Mouse (Mus musculus): ENCODE results near the gene Kcnk4.

DNA sequence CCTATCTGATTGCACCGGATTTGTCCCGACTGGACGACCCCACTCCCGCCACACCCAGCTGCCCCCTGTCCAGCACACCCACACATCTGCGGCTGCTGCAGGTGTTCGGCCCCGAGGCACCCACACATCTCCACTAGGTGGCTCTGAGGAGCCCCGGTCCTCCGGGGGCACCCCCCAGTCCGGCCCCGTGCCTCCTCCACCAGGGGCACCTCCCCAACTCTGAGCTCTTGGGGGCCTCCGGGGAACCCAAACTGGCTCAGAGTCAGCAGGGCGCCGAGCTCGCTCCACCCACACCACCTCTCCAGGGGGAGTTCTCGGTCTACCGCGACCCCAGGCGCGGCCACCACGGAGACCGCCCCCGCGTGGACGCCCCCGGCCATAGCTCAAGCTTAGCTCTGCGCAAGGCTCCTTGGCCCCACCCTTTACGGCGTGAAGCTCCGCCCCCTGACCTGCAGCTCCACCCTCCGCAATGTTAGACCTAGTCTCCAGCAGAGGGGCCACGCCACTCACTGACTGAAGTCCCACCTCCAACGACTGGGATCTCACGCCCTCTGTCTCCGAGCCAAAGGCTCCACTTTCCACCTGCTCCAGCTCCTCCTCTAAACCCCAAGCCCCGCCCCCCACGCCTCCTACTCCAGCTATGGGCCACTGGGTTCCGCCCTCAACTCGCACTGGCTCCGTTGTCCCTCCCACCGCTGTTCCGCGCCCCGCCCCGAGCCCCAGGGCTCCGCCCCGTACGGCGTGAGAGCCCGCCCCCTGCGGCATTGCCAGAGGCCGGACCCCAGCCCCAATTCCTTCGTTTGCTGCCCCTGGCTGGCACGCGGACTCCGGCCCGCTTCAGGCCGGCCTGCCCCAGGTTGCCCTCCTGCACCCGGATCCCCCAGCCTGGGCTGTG, 45.4 kb upstream of the Kcnk4 start:
- TF ChIP-seq TCF12 (IDR thresholded peaks at IDR 0.05; ENCODE audit: low read depth, low read length) (0 out of 2 replicates have a peak, but pooled peaks have one; percentile 25), CTCF (IDR thresholded peaks at IDR 0.05 in 2 of 3, conservative IDR thresholded peaks at IDR 0.05 in 1 of 3; ENCODE audit: control insufficient read depth in 1 of 3, insufficient read depth in 1 of 3, low read depth in 2 of 3, low read length in 3 of 3, poor library complexity in 1 of 3, severe bottlenecking in 1 of 3) (peak; percentile 54 to 86 (median 55)), MAX (IDR thresholded peaks at IDR 0.05; ENCODE audit: low read length) (no peak; the same call in 1 of the 2 replicates), NELFE (IDR thresholded peaks at IDR 0.05; ENCODE audit: low read depth, low read length) (no peak), CHD1 (IDR thresholded peaks at IDR 0.05; ENCODE audit: low read depth, low read length) (no peak), CHD2 (IDR thresholded peaks at IDR 0.05; ENCODE audit: low read length) (no peak), ZMIZ1 (IDR thresholded peaks at IDR 0.05; ENCODE audit: low read depth, low read length) (0 out of 2 replicates have a peak, but pooled peaks have one; percentile 46), POLR2A (IDR thresholded peaks at IDR 0.05; ENCODE audit: control insufficient read depth in 1 of 2, insufficient read depth in 1 of 2, low read depth in 1 of 2, low read length in 2 of 2, poor library complexity in 1 of 2) (peak in 1 of 2 experiments; percentile 40; a peak in 2 of 4 replicates), MAFK (IDR thresholded peaks at IDR 0.05; ENCODE audit: borderline replicate concordance, low read depth, low read length) (no peak), POLR2AphosphoS2 (IDR thresholded peaks at IDR 0.05; ENCODE audit: low read length) (no peak; the same call in 1 of the 2 replicates), UBTF (IDR thresholded peaks at IDR 0.05; ENCODE audit: borderline replicate concordance, insufficient read depth, low read depth, low read length) (no peak), TAL1 (IDR thresholded peaks at IDR 0.05; ENCODE audit: low read length) (no peak)

Data from MEL (cell line).